Comparison of ENCODE assay signal across 8 mouse cellular contexts in genomic region chr6:3399340-3400068, GRCm38 (mm10). TPM values are rescaled to one million over a fixed set of nuclear protein-coding genes. Genes with fewer than 3 reads are reported as not detected.
A peak's percentile ranks its signal among the peaks of the same experiment; 100 is the strongest.
DNase-seq lines count a peak whose midpoint lies in the region; ATAC-seq lines count a peak whose summit lies in the region.
"Not testable (repeated sequence)": the region's sequence is repeated elsewhere in the genome, so short reads cannot be mapped to it uniquely, and the experiment has no call there.

TSS of gene Samd9l (minus strand) at chr6:3399572.

- H3K27me3 ChIP-seq in intestine, embryonic 15.5 days (replicated peaks), result not testable (repeated sequence)

- not testable (repeated sequence) for H3K27ac ChIP-seq in intestine, embryonic 15.5 days

- peak; percentile 81 for DNase-seq in R1 (ENCODE audit: low read depth, low spot score)
- DNase-seq in gastrocnemius, postnatal 4 days (ENCODE audit: low spot score in 2 of 2), result peak; percentile 39 to 70
- peak; percentile 62 to 74 for DNase-seq in left cerebral cortex, adult 18-20 months (ENCODE audit: low spot score in 2 of 2)
- peak; percentile 88 for DNase-seq in lung, postnatal 14 days
- DNase-seq in right cerebral cortex, postnatal 10 days (ENCODE audit: low spot score in 2 of 2), result peak; percentile 58 to 71
- DNase-seq in thymus, postnatal 25 days, result peak; percentile 81

- H3K4me2 ChIP-seq in intestine, embryonic 15.5 days (replicated peaks), result peak within 1 kb of the TSS; percentile 38

- WGBS in intestine, embryonic 15.5 days, result 35% methylated on average over 4 of the region's 4 CpGs

- not testable (repeated sequence) for H3K9me3 ChIP-seq in intestine, embryonic 15.5 days

- peak; percentile 95 for ATAC-seq in common myeloid progenitor, adult 5-6 weeks (replicated peaks; ENCODE audit: low read depth, poor library complexity, severe bottlenecking)
- peak; percentile 83 for ATAC-seq in intestine, embryonic 15.5 days

- not testable (repeated sequence) for H3K9ac ChIP-seq in intestine, embryonic 15.5 days

- H3K4me3 ChIP-seq in intestine, embryonic 15.5 days (replicated peaks), result peak within 1 kb of the TSS; percentile 23

- H3K36me3 ChIP-seq in intestine, embryonic 15.5 days, result not testable (repeated sequence)

- H3K4me1 ChIP-seq in intestine, embryonic 15.5 days (replicated peaks), result not testable (repeated sequence)

RNA-seq across cellular contexts. Expression of gene Samd9l, which starts in this region (rescaled TPM):
- 30.6 and 33.3 TPM in 2 replicates for total RNA-seq in common myeloid progenitor, adult 5-6 weeks (2017)
- total RNA-seq in gastrocnemius, postnatal 4 days (2021), result 10 to 100 TPM; 10.3 to 12.0 TPM
- 7.1 and 9.4 TPM in 2 replicates for polyA plus RNA-seq in intestine, embryonic 15.5 days (2015; fragmentation: Nextera tagmentation; extraction: Ambion mirVana)
- total RNA-seq in left cerebral cortex, adult 18-20 months (2021), result 1 to 10 TPM; 5.1 to 5.3 TPM
